Mouse (Mus musculus) gastrocnemius, adult 2 months (tissue): ENCODE data around the gene Slc36a2. TPM values are rescaled to one million over a fixed set of nuclear protein-coding genes. Genes with fewer than 3 reads are reported as not detected.

Experiments used
- DNase-seq: peaks from one replicate; pipeline ENCODE4 v3.0.0; 2022
- H3K27ac ChIP-seq: fragments of 200-600 bp; 2 replicates; pipeline ENCODE4 v1.8.1; 2022; ENCODE audit warnings: mild to moderate bottlenecking
- H3K4me3 ChIP-seq: fragments of 200-600 bp; 2 replicates; pipeline ENCODE4 v1.8.1; 2022; ENCODE audit warnings: mild to moderate bottlenecking, moderate library complexity
- CTCF ChIP-seq: fragments of 200-600 bp; IDR thresholded peaks from 2 replicates; pipeline ENCODE4 v1.8.1; 2022; ENCODE audit warnings: antibody characterized with exemption, mild to moderate bottlenecking, moderate library complexity
- intact Hi-C: fragments of 180-260 bp; cut with DNase I; formaldehyde crosslinking; loops from one replicate; pipeline ENCODE4 v1.15.1; 2025
- total RNA-seq, 2 experiments: library from RNA; stranded (reverse); gene quantifications; 2 replicates each; pipeline ENCODE4 v1.2.3; 2021

The Slc36a2 gene
- total RNA-seq, 2 experiments from 2014 or later, result 0.15 to 0.61 TPM

DNA sequence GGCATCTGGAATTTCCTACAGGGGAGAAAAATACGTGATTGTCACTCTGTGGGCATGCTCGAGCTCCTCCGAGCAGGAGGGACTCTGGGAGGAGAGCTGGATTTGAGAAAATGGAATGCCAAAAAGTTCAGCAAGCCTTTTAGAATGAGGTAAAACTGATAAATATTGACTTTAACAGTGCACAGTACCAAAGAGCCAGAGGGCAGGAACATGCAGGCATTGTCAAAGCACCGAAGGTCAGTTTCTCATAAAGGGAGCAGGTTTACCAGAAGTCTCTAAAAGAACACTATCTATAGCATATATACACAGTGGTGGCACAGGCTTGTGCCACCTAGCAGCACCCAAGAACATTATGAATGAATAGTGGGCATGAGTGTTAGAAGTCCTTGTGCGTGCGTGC, 16.0 kb downstream of the Slc36a2 start:
- Histone ChIP-seq H3K27ac (no peak overlapping the region), H3K4me3 (no peak overlapping the region)
- TF ChIP-seq CTCF, result no peak
- DNase-seq, result no peak
- intact Hi-C loops, result no loop called here

DNA sequence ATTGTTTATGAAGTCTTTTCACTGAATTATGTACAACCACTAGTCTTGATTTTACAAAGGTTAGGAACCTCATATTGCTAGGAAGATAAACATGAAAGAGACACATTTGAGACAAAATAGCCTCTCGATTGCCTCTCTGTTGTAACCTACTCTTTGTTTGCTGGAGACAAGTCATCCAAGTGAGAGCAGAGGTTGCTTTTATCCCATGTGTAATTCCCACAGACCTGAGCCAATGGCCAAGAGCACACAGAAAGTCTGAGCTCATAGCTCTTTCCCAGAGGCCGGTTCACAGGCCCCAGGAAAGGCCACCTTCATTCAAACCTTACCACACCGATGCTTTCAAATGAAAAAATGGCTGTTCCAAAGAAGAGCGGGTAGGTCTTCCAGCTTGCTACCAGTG, 16.4 kb downstream of the Slc36a2 start:
- no peak for DNase-seq
- intact Hi-C loops, result no loop called here
- no peak overlapping the region for H3K4me3 ChIP-seq
- no peak overlapping the region for H3K27ac ChIP-seq
- no peak for TF ChIP-seq CTCF

- DNase-seq, result no peak
- intact Hi-C loops, result no loop called here
- no peak for TF ChIP-seq CTCF
- no peak overlapping the region for H3K4me3 ChIP-seq
- no peak overlapping the region for H3K27ac ChIP-seq
Observed at GRCm38 (mm10) chr11:55165748-55166147, 19.1 kb downstream of the Slc36a2 start.

DNA sequence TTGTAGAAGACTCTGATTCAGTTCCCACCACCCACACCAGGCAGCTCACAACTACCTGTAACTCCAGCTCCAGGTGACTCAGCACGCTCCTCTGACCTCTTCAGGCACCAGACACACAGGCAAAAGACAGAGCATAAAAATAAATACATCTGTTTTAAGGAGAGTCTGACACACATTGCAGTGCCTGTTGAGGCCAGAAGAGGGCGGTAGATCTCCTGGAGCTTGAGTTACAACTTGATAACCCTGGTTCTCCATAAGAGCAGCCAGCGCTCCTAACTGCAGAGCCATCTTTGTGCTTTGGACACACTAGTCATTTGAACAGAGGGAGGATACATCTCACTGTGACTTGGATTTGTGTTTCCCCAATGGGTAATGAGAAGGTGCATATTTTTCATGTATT, 20.2 kb downstream of the Slc36a2 start:
- intact Hi-C loops, result no loop called here
- H3K27ac ChIP-seq, result no peak overlapping the region

DNA sequence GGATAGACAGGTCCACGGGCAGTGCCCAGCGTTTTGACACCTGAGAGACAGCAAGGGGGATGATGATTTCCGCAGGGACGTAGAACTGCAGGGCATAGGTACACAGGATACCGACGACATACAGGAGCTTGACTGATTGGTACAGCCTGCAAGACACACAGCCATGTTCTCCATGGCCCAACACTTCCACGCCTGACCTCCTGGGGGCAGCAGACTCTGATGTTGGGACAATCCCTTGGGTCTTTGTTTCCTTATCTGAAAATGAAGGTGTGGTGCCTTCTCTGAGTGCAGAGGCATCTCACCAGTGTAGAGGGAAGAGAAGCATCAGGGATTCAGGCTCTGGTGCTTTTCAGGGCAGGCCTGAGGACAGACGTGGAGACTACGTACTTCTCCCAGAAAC, 22.2 kb downstream of the Slc36a2 start:
- no peak for DNase-seq
- Histone ChIP-seq H3K4me3 (no peak overlapping the region), H3K27ac (no peak overlapping the region)
- intact Hi-C loops, result no loop called here
- TF ChIP-seq CTCF, result peak; percentile 63

More for the DNA sequence above, 20.2 kb downstream of the Slc36a2 start:
- peak; percentile 28 for DNase-seq
- H3K4me3 ChIP-seq, result no peak overlapping the region
- peak; percentile 60 for TF ChIP-seq CTCF

GRCm38 (mm10) chr11:55158785-55159359, 26.0 kb downstream of the Slc36a2 start:
- intact Hi-C loops, result loop anchor here (2.0 to 10.0 kb wide), 3 partner anchors 114 to 224 kb away; no protein-coding TSS in a partner anchor
- peak; percentile 91 for TF ChIP-seq CTCF
- peak; percentile 81 for DNase-seq
- Histone ChIP-seq H3K27ac (no peak overlapping the region), H3K4me3 (no peak overlapping the region)

DNA sequence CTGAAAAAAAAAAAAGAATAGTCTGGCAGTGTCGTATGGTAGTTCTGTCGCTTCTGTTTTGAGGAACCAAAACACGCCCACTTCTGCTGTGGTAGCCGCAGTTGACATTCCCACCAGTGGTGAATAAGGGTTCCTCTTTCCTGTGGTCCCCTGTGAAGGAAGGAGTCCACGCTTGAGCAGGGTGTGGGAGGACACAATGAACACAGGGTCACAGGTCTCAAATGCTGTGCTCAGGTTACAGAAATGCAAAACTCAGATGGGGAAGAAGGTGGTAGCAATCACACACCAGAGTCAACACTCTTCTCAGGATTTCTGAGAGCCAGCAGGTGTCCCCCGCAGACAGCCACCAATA, 29.8 kb downstream of the Slc36a2 start:
- DNase-seq, result no peak
- intact Hi-C loops, result loop anchor here (5.0 to 10.0 kb wide), 2 partner anchors 153 to 220 kb away; no protein-coding TSS in a partner anchor

DNA sequence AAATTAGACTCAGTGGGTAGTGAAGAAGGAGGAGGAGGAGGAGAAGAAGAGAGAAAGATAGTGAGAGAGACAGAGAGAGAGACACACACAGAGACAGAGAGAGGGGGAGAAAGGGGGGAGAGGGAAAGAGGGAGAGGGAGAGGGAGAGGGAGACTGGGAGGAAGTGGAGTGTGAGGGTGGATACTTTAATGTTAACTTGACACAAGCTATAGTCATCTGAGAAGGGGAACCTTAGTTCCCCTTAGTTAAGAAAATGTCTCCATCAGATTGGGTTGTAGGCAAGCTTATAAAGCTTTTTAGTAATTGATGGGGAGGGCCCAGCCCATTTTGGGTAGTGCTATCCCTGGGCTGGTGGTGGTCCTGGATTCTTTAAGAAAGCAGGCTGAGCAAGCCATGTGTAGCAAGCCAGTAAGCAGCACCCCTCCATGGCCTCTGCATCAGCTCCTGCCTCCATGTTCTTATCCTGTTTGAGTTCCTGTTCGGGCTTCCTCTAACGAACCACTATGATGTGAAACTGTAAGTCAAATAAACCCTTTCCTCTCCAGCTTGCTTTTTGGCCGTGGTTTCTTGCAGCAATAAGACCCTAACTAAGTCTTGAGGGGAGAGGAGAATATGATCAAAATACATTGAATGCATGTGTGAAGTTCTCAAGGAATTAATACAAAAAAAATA, 30.3 kb downstream of the Slc36a2 start:
- Histone ChIP-seq H3K27ac (no peak overlapping the region), H3K4me3 (no peak overlapping the region)
- no peak for TF ChIP-seq CTCF
- no peak for DNase-seq
- intact Hi-C loops, result loop anchor here (5.0 to 10.0 kb wide), 2 partner anchors 152 to 220 kb away; no protein-coding TSS in a partner anchor

More for the DNA sequence above, 29.8 kb downstream of the Slc36a2 start:
- no peak for TF ChIP-seq CTCF
- Histone ChIP-seq H3K27ac (no peak overlapping the region), H3K4me3 (no peak overlapping the region)

- intact Hi-C loops, result loop anchor here (10.0 kb wide), 1 partner anchor 217 kb away; no protein-coding TSS in a partner anchor
- no peak for DNase-seq
- no peak for TF ChIP-seq CTCF
- Histone ChIP-seq H3K27ac (no peak within 1 kb of the TSS), H3K4me3 (no peak within 1 kb of the TSS)
Observed at GRCm38 (mm10) chr11:55151608-55152007, 33.3 kb downstream of the Slc36a2 start, which contains the start of gene Slc36a3. Slc36a3 (minus strand) TSS chr11:55151708.

DNA sequence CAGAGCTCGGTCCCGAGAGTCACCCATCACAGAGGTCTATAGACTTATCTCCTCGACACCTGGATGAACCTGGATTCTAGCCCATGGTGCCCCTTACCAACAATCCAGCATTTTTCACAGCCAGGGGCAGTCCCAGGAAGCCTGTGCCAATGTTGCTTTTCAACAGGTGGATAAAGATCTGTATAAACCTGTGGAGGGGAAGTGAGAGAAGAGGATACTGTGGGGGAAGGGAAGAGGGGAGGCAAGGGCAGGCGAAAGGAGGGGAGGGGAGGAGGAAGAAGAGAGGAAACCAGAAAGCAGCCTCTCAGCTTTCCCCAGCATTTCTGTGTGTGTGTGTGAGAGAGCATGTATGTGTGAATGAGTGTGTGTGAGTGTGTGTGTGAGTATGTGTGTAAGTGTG, 36.4 kb downstream of the Slc36a2 start:
- intact Hi-C loops, result no loop called here
- Histone ChIP-seq H3K27ac (no peak overlapping the region), H3K4me3 (no peak overlapping the region)
- DNase-seq, result no peak
- TF ChIP-seq CTCF, result no peak

GRCm38 (mm10) chr11:55147423-55147822, 37.5 kb downstream of the Slc36a2 start:
- Histone ChIP-seq H3K4me3 (no peak overlapping the region), H3K27ac (no peak overlapping the region)
- DNase-seq, result no peak
- no peak for TF ChIP-seq CTCF
- intact Hi-C loops, result no loop called here

GRCm38 (mm10) chr11:55146855-55147254, 38.0 kb downstream of the Slc36a2 start:
- DNase-seq, result no peak
- intact Hi-C loops, result no loop called here
- TF ChIP-seq CTCF, result no peak
- no peak overlapping the region for H3K27ac ChIP-seq
- no peak overlapping the region for H3K4me3 ChIP-seq

DNA sequence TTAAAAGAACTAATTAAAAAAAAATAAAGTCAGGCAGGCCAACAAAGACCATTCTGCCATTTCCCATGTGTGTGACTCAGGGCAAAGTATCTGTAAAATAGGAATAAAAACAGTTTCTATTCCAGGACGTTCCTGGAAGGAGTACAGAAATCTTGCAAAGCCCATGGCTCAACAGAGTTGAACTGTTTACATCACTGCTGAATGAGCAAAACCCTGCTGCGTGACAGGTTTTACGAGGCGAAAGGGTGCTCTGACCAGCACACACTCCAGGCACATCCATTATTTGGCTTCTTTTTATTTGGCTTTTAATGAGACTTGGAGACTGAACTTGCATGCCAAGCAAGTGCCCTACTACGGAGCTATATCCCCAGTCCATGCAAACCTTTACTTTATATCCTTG, 40.9 kb downstream of the Slc36a2 start:
- intact Hi-C loops, result no loop called here
- no peak for DNase-seq
- Histone ChIP-seq H3K4me3 (no peak overlapping the region), H3K27ac (no peak overlapping the region)
- no peak for TF ChIP-seq CTCF

DNA sequence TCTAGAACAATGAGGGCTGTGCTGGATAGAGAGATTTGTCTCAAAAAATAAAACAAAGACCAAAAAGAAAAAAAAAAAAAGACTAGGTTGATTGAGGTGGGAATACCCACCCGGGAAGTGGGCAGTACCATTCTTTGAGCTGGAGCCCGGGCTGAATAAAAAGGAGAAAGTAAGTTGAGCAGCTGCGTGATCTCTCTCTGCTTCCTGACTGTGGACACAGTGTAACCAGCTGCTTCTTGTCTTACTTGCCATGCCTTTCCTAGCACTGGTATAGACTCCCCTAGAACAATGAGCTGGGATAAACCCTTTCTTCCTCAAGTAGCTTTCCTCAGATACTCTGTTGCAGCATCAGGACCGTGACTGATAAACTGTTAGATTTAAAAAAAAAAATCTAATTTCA, 43.4 kb downstream of the Slc36a2 start:
- no peak for DNase-seq
- Histone ChIP-seq H3K4me3 (no peak overlapping the region), H3K27ac (no peak overlapping the region)
- intact Hi-C loops, result no loop called here
- TF ChIP-seq CTCF, result no peak
